Mouse (Mus musculus): Measurements from ENCODE around the gene Dhx8.

DNA sequence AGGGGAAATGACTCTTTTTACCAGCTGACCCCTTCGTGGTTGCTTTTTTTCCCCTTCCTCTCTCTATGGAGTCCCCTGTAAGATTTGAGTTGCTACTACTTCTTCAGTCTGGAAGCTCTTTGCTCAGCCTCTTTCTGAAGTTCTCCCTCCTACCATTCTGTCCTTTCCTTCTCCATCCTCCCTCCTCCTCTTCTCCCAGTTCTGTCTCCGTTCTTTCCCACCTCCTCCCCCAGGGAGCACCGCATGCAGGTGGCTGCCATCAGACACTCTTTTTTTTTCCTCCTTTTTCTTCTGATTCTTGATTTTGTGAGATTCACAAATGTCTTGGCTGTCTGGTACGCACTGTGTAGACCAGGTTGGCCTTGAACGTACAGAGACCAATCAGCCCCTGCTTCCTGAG lies 42.4 kb upstream of the Dhx8 start:
- TF ChIP-seq POLR2A (IDR thresholded peaks at IDR 0.05; ENCODE audit: borderline replicate concordance, insufficient read depth, low read length) (no peak), CTCF (IDR thresholded peaks at IDR 0.05; ENCODE audit: borderline replicate concordance, insufficient read depth, low read depth, low read length) (no peak)

All from cerebellum, adult 2 months (tissue).